Mouse (Mus musculus) layer of hippocampus, adult 9-10 months (tissue): ENCODE measurements around the gene Slc39a11.
A peak's percentile ranks its signal among the peaks of the same experiment; 100 is the strongest.

Experiments
- DNase-seq: peaks from one replicate; pipeline ENCODE4 v3.0.0; 2022; ENCODE audit warnings: low spot score

Slc39a11 gene

GRCm38 (mm10) chr11:113458582-113459210, 191.2 kb downstream of the Slc39a11 start:
- no peak for DNase-seq

GRCm38 (mm10) chr11:113452861-113453568, 196.9 kb downstream of the Slc39a11 start:
- DNase-seq, result no peak

- DNase-seq, result no peak
These were observed 198.6 kb downstream of the Slc39a11 start for GRCm38 (mm10) chr11:113451301-113451700.

DNA sequence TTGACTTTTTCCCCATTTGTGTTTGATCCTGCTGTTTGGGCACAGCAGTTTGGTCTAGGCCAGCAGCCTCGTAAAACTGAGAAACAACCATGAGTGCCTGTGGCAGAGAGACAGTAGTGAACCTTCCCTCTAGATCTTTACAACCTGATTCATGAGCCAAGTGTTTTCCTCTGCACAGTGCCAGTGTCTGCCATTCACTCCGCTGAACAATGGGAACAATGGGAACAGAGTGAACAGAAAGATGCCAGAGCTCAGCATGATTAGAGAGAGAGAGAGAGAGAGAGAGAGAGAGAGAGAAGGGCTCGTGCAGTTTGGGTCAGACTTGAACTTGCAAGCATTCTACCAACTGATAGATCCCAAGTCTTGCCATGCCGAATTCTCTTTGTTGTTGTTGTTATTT, 199.2 kb downstream of the Slc39a11 start:
- no peak for DNase-seq

GRCm38 (mm10) chr11:113450028-113450427, 199.9 kb downstream of the Slc39a11 start:
- DNase-seq, result no peak

DNA sequence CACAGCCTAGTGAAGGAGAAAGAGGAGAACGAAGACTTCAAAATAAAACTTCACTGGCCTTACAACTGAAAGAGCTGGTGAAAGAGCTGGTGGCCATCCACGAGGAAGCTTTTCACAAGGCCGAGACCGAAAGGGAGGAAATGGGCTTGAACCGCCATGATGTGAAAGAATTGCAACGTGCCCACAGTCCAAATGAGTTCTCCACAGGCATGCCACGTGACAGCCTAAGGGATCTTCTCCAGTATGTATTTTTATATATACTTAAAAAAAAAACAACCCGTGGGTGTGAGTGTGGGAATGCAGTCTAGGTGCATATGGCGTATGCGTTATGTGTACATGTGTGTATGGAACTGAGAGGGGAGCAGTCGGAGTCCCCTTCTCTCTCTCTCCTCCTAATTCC, 207.8 kb downstream of the Slc39a11 start:
- no peak for DNase-seq

DNA sequence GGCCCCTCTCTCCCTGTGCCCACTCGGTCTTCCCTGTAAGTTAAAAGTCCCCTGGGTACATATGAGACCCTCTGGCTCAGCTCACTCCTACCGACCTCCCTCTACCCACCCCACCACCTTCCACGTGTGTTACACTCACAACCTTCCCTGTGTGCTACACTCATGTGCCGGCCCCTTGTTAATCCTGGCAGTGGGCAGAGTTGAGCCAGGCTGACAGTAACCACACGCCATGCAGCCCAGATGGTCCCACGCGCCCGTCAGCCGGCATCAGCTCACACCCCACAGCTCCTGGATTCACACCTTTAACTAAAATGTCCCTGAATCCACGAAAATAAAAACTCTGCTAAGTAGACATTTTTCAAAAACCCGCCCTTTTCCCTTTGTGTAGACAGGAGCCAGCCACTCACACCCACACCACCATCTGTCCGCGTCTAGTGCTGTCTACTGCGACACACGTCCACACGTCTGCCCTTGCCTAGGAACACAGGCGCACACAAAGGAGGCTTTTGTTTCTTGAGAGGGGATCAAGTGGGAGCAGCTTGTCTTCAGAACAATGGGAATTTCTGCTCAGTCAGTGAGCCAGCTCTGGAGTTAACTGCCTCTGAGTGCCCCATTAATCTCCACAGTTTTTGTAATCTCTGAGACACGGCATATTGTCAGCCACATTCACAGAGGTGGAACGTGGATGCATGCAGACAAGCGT, 210.4 kb downstream of the Slc39a11 start:
- DNase-seq, result peak; percentile 54

DNA sequence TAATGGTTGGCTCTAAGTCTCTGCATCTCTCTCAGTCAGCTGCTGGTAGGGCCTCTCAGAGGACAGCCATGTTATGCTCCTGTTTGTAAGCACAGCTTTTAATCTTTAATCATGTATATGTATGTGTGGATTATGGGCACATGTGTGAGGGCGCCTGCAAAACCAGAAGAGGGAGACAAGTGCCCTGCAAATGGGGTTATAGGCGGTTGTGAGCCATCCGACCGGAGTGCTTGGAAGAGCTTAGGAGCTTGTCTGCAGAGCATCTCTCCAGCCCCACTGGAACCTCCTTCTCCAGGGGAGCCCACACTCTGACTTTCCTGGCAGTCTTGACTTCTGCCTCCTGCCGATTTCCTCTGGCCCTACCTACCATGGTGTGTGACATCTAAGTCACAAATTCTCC, 211.0 kb downstream of the Slc39a11 start:
- DNase-seq, result no peak

DNA sequence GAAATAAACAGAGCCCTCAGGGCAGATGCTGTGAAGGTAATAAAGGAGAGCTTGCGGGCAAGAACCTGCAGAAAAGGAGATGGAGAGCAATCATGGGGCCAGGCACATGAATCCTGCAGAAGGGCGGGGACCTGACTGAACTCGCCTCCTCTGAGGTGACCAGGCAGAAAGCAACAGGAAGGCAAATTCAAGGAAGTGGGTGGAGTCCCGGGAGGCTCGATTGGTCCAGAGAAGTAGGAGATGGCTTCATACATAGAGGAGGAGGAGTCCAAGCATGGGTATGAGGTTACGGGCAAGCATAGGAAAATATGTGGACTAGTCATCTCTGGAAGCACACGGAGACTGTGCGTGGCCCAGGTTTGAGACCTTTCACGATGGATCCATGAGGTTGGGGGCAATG, 212.5 kb downstream of the Slc39a11 start:
- DNase-seq, result no peak

DNA sequence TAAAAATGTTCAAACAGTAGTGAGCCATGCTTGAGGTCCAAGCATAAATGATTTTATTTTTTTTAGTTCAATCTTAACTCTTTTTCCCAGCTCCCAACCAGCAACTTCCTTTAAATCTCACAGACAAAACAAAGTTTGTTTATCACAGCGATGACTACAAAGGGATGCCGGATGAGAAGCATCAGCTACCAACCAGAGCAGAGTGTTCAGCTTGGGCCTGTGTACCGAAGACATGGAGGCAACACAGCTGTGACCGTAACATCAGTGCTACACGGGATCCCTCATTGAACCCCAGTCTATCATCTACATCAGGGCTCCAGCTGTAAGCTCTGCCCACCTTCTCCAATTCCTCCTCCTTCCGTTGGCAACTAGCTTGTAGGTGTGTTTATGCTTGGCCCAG, 213.6 kb downstream of the Slc39a11 start:
- no peak for DNase-seq

DNA sequence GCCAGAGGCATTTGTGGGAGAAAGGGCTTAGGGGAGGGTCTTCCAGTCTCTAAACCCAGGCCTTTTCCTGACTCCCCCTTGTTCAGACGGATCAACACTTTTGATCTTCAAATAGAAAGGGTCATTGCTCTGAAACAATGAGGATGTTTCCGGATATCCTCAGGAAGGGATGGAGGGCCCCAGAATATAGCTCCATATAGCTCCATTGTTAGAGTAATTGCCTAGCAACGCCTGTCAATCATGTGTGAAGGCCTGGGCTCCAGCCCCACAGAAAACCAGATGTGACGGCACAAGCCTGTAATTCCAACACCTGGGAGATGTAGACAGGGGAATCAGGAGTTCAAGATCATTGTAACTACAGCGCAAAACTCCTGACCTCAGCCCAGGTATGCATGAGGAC, 214.2 kb downstream of the Slc39a11 start:
- no peak for DNase-seq

GRCm38 (mm10) chr11:113431161-113431560, 218.7 kb downstream of the Slc39a11 start:
- DNase-seq, result no peak

- DNase-seq, result no peak
These were observed 224.0 kb downstream of the Slc39a11 start for GRCm38 (mm10) chr11:113425882-113426281.

DNA sequence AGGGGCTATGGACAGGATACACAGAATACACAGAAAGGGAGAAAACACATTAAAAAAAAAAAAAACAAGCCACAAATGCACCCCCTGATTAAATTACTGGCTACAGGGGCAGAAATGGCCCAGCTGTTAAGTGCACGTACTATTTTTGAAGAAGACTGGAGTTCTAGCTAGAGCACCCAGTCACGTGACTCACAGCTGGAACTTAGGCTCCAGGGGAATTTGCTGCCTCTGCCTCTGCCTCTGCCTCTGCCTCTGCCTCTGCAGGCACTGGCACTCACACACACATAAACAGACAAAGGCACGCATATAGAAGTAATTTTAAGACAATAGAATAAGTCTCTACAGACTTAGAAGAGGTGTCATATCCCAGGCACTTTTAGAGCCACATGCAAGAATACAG, 224.4 kb downstream of the Slc39a11 start:
- no peak for DNase-seq

DNA sequence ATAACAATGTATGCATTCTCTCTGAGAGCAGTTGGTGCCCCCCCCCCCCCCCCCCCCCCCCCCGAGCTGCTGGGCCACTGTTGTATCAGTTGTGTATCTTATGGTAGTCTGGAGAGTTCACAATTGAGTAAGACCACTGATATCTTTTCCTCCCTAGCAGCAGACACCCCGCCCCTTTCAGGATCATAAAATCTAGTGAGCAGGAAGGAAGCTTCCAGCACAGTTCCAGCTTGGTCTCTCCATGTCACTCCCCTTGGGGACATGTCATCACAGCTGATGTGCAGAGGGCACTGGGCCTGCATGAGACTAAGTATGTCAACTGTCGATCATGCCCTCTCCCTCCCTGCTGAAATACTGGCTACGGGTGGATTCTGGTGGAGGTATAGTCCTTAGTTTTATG, 225.1 kb downstream of the Slc39a11 start:
- DNase-seq, result no peak

DNA sequence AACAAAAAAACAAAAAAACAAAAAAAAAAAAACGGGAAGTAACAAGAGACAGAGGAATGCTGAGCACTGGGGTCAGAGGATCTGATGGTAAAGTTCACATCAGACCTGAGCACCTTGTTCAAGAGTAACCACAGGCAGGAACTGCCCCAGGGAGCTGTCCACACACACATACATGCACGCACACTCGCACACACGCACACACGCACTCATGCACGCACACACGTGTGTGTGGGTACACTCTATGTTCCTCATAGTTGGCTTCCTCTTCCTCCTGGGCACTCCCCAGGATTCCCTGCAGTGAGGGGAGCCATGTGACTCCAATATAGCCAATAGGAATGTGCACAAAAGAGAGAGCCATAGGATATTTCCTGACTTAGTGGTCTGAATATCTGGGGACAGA, 227.3 kb downstream of the Slc39a11 start:
- no peak for DNase-seq

GRCm38 (mm10) chr11:113418921-113419655, 230.8 kb downstream of the Slc39a11 start:
- no peak for DNase-seq

GRCm38 (mm10) chr11:113417948-113418347, 231.9 kb downstream of the Slc39a11 start:
- no peak for DNase-seq

DNA sequence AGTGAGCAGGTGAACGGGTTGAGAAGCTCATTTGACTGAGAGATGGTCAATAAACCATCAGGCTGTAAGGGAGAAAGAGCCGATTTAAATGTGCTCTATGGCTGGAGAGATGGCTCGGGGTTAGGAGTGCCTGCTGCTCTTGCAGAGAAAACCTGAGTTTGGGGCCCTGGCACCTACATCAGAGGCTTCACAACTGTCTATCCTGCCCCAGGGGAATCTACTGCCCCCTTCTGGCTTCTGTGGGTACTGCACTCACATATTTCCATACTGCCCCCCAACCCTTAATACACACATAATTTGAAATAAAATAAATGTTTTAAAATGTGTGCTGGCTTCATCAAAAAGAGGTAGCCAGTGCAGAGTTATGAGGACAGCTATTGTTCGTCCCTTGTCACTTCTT, 237.3 kb downstream of the Slc39a11 start:
- DNase-seq, result no peak

DNA sequence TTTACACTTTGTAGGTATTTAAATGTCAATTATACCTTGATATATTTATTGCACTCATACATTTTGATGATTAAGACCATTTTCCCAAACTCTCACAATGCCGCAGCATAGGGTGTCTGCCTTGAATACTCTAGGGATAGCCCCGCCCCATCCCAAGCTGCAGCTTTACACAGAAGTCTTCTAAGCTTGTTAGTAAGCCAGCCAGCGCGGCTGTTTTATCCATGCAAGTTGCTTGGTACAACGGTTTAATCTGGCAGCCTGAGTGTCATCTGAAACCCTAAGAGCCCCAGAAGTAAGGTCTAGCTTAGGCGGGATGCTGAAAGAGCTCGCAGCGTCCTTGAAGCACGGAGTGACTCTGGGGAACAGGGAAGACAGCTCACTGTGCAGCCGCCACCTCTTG, 238.1 kb downstream of the Slc39a11 start:
- DNase-seq, result no peak

DNA sequence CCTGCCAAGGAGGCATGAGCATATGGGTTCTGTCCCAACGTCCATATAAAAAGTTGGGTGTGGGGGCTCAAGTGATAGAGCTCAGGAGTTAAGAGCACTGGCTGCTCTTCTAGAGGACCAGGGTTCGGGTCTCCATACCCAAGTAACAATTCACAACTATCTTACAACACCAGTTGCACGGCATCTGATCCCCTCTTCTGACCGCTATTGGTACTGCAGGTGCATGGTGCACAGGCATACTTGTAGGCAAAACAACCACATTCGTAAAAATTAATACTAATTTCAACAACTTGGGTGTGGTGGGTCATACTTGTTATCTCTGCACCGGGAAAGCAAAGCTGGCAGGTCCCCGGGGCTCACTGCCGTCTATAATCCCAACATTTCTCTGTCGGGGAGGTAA, 240.8 kb downstream of the Slc39a11 start:
- DNase-seq, result no peak

- no peak for DNase-seq
These were observed 242.4 kb downstream of the Slc39a11 start for GRCm38 (mm10) chr11:113407474-113407873.

DNA sequence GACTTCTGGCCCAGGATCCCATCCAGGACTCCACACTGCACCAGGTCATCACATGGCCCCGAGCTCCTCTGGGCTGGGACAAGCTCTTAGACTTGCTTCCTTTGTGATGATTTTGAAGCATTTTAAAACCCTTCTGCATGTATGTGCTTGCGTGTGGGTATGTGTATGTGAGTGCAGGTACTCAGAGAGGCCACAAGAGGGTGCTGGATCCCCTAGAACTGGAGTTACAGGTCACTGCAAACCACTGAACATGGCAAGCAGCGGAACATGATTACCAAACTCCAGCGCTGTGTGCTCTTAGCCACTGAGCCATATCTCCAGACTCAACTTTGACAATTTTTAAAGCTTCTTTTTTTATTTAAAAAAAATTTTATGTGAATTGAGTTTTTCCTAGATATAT, 249.0 kb downstream of the Slc39a11 start:
- DNase-seq, result no peak
